Mouse (Mus musculus): Measurements from ENCODE around the gene Npy. TPM values are rescaled to one million over a fixed set of nuclear protein-coding genes. Genes with fewer than 3 reads are reported as not detected.

Gene Npy
- polyA plus RNA-seq, 1 experiment: 16.4 TPM

- H3K27me3 ChIP-seq (ENCODE audit: control insufficient read depth, insufficient read depth, low read length): no peaks in the 10 kb centered on the region
- 90% methylated on average over 7 of the region's 7 CpGs for WGBS
Observed at GRCm38 (mm10) chr6:49782679-49783078, 39.8 kb upstream of the Npy start.

DNA sequence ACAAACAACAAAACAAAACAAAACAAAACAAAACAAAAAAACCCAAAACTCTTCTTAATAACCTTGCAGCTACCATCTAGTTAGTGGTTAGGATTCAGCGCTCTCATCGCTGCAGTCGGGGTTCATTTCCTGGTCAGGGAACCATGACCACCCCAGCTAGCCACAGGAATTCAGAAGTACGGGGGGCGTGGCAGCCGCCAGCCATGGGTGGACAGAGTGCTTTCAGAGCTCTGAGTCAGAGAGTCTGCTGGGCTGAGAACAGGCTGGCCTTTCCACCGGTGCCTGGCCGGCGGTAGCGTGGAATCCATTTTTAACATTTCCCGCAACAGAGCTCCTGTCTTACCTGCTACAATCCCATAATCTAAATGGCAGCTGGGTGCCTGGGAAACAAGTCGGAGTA lies 30.0 kb upstream of the Npy start:
- Histone ChIP-seq H3K36me3 (ENCODE audit: control insufficient read depth, insufficient read depth, low read length) (no peaks in the 10 kb centered on the region), H3K27me3 (ENCODE audit: control insufficient read depth, insufficient read depth, low read length) (no peaks in the 10 kb centered on the region), H3K4me3 (ENCODE audit: extremely low read depth, insufficient read depth, insufficient read length) (no peak overlapping the region), H3K4me1 (ENCODE audit: control insufficient read depth, insufficient read depth, insufficient read length) (no peaks in the 10 kb centered on the region), H3K27ac (ENCODE audit: insufficient read depth, low read length) (no peak overlapping the region)
- no peak for DNase-seq (ENCODE audit: low read depth in 1 of 2, low spot score in 2 of 2)
- TF ChIP-seq CTCF (IDR thresholded peaks at IDR 0.05; ENCODE audit: extremely low read depth, insufficient read depth, insufficient read length, insufficient replicate concordance): no peak
- TF ChIP-seq POLR2A (IDR thresholded peaks at IDR 0.05; ENCODE audit: low read depth, low read length): no peak
- WGBS: 83% methylated on average over 12 of the region's 12 CpGs

More at GRCm38 (mm10) chr6:49782679-49783078, 39.8 kb upstream of the Npy start:
- Histone ChIP-seq H3K4me1 (ENCODE audit: control insufficient read depth, insufficient read depth, insufficient read length) (no peaks in the 10 kb centered on the region), H3K36me3 (ENCODE audit: control insufficient read depth, insufficient read depth, low read length) (no peaks in the 10 kb centered on the region), H3K27ac (ENCODE audit: insufficient read depth, low read length) (no peak overlapping the region), H3K4me3 (ENCODE audit: extremely low read depth, insufficient read depth, insufficient read length) (no peak overlapping the region)
- TF ChIP-seq CTCF (IDR thresholded peaks at IDR 0.05; ENCODE audit: extremely low read depth, insufficient read depth, insufficient read length, insufficient replicate concordance) (no peak), POLR2A (IDR thresholded peaks at IDR 0.05; ENCODE audit: low read depth, low read length) (no peak)
- no peak for DNase-seq (ENCODE audit: low read depth in 1 of 2, low spot score in 2 of 2)

- no peak for TF ChIP-seq CTCF (IDR thresholded peaks at IDR 0.05; ENCODE audit: extremely low read depth, insufficient read depth, insufficient read length, insufficient replicate concordance)
- no peak for TF ChIP-seq POLR2A (IDR thresholded peaks at IDR 0.05; ENCODE audit: low read depth, low read length)
- H3K27me3 ChIP-seq (ENCODE audit: control insufficient read depth, insufficient read depth, low read length): no peaks in the 10 kb centered on the region
- no peaks in the 10 kb centered on the region for H3K36me3 ChIP-seq (ENCODE audit: control insufficient read depth, insufficient read depth, low read length)
Observed at GRCm38 (mm10) chr6:49804105-49804504, 18.4 kb upstream of the Npy start.

DNA sequence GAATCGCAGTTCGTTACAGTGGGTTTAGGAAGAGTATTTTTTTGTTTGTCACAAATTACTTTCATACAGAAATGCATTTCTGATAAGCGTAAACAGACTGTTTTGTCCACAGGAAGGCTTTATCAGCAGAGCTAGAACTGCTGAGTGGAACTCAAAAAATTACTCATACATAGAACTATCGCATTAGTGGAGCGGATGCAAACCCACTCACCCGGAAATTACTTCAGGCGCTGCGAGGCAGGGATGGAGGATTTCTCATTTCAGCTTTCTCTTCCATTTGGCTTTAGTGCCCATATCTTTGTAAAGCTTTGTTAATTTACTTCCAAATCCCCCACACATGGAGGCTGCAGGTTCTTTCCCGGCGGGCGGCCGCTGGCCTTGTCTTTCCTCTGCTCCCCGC lies 14.4 kb upstream of the Npy start:
- DNase-seq (ENCODE audit: low read depth in 1 of 2, low spot score in 2 of 2): no peak
- H3K36me3 ChIP-seq (ENCODE audit: control insufficient read depth, insufficient read depth, low read length): no peaks in the 10 kb centered on the region
- H3K4me3 ChIP-seq (ENCODE audit: extremely low read depth, insufficient read depth, insufficient read length): no peak overlapping the region
- H3K27me3 ChIP-seq (ENCODE audit: control insufficient read depth, insufficient read depth, low read length): no peaks in the 10 kb centered on the region
- no peak for TF ChIP-seq POLR2A (IDR thresholded peaks at IDR 0.05; ENCODE audit: low read depth, low read length)
- no peak for TF ChIP-seq CTCF (IDR thresholded peaks at IDR 0.05; ENCODE audit: extremely low read depth, insufficient read depth, insufficient read length, insufficient replicate concordance)
- WGBS: 74% methylated on average over 13 of the region's 13 CpGs
- H3K4me1 ChIP-seq (ENCODE audit: control insufficient read depth, insufficient read depth, insufficient read length): no peaks in the 10 kb centered on the region
- H3K27ac ChIP-seq (ENCODE audit: insufficient read depth, low read length): no peak overlapping the region

More at GRCm38 (mm10) chr6:49804105-49804504, 18.4 kb upstream of the Npy start:
- Histone ChIP-seq H3K4me3 (ENCODE audit: extremely low read depth, insufficient read depth, insufficient read length) (no peak overlapping the region), H3K27ac (ENCODE audit: insufficient read depth, low read length) (no peak overlapping the region), H3K4me1 (ENCODE audit: control insufficient read depth, insufficient read depth, insufficient read length) (no peaks in the 10 kb centered on the region)
- 78% methylated on average over 8 of the region's 8 CpGs for whole genome bisulfite sequencing
- DNase-seq (ENCODE audit: low read depth in 1 of 2, low spot score in 2 of 2): no peak

DNA sequence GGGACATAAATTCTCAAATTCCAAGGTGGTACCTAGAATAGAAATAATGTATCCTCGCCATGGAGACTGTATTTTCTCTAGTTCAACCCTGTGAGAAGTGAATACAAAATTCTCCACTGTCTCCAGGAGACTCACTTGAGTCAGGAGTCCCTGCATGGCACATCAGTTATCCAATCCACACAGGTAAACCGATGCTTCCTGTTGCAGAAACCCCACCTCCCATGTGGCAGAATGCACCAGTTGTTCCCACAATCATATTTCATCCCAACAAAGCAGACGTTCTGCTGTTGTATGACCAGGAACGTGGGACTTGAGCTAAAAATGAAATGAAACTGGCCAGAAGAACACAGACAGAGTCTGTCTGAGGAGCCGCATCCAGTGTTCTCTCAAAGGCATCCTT lies 5.3 kb upstream of the Npy start:
- Histone ChIP-seq H3K4me3 (ENCODE audit: extremely low read depth, insufficient read depth, insufficient read length) (no peak overlapping the region), H3K36me3 (ENCODE audit: control insufficient read depth, insufficient read depth, low read length) (no peaks in the 10 kb centered on the region), H3K27ac (ENCODE audit: insufficient read depth, low read length) (no peak overlapping the region), H3K27me3 (ENCODE audit: control insufficient read depth, insufficient read depth, low read length) (peaks cover 3% of the 10 kb centered on the region), H3K4me1 (ENCODE audit: control insufficient read depth, insufficient read depth, insufficient read length) (no peaks in the 10 kb centered on the region)
- WGBS: 67% methylated on average over 5 of the region's 5 CpGs
- DNase-seq (ENCODE audit: low read depth in 1 of 2, low spot score in 2 of 2): no peak
- TF ChIP-seq CTCF (IDR thresholded peaks at IDR 0.05; ENCODE audit: extremely low read depth, insufficient read depth, insufficient read length, insufficient replicate concordance) (no peak), POLR2A (IDR thresholded peaks at IDR 0.05; ENCODE audit: low read depth, low read length) (no peak)

DNA sequence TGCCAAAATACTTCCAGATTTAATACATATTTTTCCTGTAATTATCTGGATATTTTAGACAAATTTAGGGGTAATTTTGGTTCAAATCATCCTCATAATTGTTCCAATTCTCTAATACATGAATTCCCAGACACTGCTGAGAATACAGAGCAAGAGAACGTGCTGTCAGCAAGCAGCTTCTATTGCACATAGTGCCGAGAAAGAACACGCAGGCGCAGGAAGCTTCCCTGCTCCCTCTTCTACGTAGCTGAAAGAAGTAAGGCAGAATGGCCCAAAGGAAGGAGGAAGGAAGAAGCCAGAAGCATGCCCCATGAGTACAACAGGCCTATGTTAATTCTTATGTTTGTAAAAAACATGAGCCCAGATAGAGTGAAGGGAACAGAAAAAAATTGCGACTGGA lies 4.9 kb upstream of the Npy start:
- 49% methylated on average over 6 of the region's 6 CpGs for WGBS
- TF ChIP-seq CTCF (IDR thresholded peaks at IDR 0.05; ENCODE audit: extremely low read depth, insufficient read depth, insufficient read length, insufficient replicate concordance): no peak
- Histone ChIP-seq H3K4me1 (ENCODE audit: control insufficient read depth, insufficient read depth, insufficient read length) (peaks cover 3% of the 10 kb centered on the region; the same call in 1 of the 2 replicates), H3K36me3 (ENCODE audit: control insufficient read depth, insufficient read depth, low read length) (no peaks in the 10 kb centered on the region), H3K27ac (ENCODE audit: insufficient read depth, low read length) (no peak overlapping the region), H3K4me3 (ENCODE audit: extremely low read depth, insufficient read depth, insufficient read length) (no peak overlapping the region), H3K27me3 (ENCODE audit: control insufficient read depth, insufficient read depth, low read length) (peaks cover 6% of the 10 kb centered on the region)
- DNase-seq (ENCODE audit: low read depth in 1 of 2, low spot score in 2 of 2): no peak

GRCm38 (mm10) chr6:49822871-49823230 lies 341 bp downstream of the Npy start:
- H3K4me3 ChIP-seq (ENCODE audit: extremely low read depth, insufficient read depth, insufficient read length): no peak overlapping the region
- peaks cover 4% of the 10 kb centered on the region; the same call in 1 of the 2 replicates for H3K4me1 ChIP-seq (ENCODE audit: control insufficient read depth, insufficient read depth, insufficient read length)
- no peak for DNase-seq (ENCODE audit: low read depth in 1 of 2, low spot score in 2 of 2)
- peaks cover 10% of the 10 kb centered on the region for H3K27me3 ChIP-seq (ENCODE audit: control insufficient read depth, insufficient read depth, low read length)
- H3K27ac ChIP-seq (ENCODE audit: insufficient read depth, low read length): no peak overlapping the region
- WGBS: 9% methylated on average over 10 of the region's 10 CpGs
- TF ChIP-seq CTCF (IDR thresholded peaks at IDR 0.05; ENCODE audit: extremely low read depth, insufficient read depth, insufficient read length, insufficient replicate concordance) (no peak), POLR2A (IDR thresholded peaks at IDR 0.05; ENCODE audit: low read depth, low read length) (no peak)
- H3K36me3 ChIP-seq (ENCODE audit: control insufficient read depth, insufficient read depth, low read length): no peaks in the 10 kb centered on the region

Measured in spleen, adult 2 months (tissue).